Mouse (Mus musculus) adrenal gland, postnatal 36 days (tissue): ENCODE data around the gene Homer3. TPM values are rescaled to one million over a fixed set of nuclear protein-coding genes. Genes with fewer than 3 reads are reported as not detected.

Experiments used
- DNase-seq, 2 experiments: peaks; one replicate each; pipeline ENCODE4 v3.0.0; 2021; ENCODE audit warnings: mixed read lengths in 1 of 2
- long read RNA-seq, 2 experiments: library from polyadenylated mRNA; stranded (forward); transcript quantifications; one replicate each; pipeline ENCODE4 v2.0.0; 2021; ENCODE audit warnings: borderline sequencing depth in 2 of 2
- total RNA-seq, 2 experiments: library from RNA; stranded (reverse); gene quantifications; 2 replicates each; pipeline ENCODE4 v1.2.3; 2021

Gene Homer3
- 10 to 100 TPM; 16.7 to 20.9 TPM for total RNA-seq
- long read RNA-seq, experiment 1, transcript Homer3-203 (10 exons, 2,445 nt): major isoform, 10 of 25 reads
- long read RNA-seq, experiment 1, partial matches to known transcripts: 8 of 25 reads
- long read RNA-seq, experiment 1, other reads (novel, unspliced or antisense): 4 of 25 reads
- long read RNA-seq, experiment 2, transcript Homer3-203 (10 exons, 2,445 nt): major isoform, 7 of 15 reads
- long read RNA-seq, experiment 2, partial matches to known transcripts: 2 of 15 reads
- long read RNA-seq, experiment 2, other reads (novel, unspliced or antisense): 6 of 15 reads

GRCm38 (mm10) chr8:70282603-70283135 is at the start of gene Homer3:
TSS of gene Homer3 (plus strand) at chr8:70282827.
- DNase-seq: peak; percentile 92 to 94

GRCm38 (mm10) chr8:70233606-70234005 is 49.0 kb upstream of the Homer3 start:
- no peak for DNase-seq

DNA sequence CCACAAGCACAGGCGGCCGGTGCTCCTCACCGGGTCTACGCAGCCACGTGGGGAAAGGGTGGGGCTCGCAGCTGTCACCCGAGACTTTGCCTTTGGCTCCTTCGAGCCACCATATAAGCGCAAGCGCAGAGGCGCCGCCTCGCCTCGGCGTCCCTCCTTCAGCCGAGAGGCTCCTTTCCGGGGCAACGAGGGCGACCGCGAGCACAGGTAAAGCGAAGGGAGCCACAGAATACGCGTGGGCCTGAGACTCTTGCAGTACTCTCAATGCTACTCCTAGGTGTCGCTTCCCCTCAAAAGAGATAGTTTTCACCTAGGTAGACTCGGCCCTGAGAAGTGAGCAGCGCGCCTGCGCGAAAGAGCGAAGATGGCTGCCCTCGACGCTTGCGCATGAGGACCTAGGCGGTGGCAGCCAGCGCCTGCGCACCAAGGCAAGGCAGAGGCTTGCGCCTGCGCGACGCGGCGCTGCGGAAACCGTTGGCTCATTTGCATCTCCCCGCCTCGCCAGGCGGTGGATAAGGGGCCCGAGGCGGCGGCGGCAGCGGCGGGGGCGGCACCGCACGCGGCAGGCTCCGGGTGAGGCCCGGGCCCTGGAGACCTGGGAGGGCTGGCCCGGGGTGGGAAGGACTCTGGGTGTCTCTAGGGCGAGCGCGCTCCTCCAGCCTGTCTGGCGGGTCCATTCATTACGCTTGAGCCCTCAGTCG is 48.4 kb upstream of the Homer3 start, which contains the start of the genes Sugp2 and Armc6:
Sugp2 (plus strand) TSS at position 147 of the 701 bp plus-strand sequence.
Armc6 (minus strand) TSS at position 387 of the 701 bp plus-strand sequence.
- peak; percentile 96 to 97 for DNase-seq

DNA sequence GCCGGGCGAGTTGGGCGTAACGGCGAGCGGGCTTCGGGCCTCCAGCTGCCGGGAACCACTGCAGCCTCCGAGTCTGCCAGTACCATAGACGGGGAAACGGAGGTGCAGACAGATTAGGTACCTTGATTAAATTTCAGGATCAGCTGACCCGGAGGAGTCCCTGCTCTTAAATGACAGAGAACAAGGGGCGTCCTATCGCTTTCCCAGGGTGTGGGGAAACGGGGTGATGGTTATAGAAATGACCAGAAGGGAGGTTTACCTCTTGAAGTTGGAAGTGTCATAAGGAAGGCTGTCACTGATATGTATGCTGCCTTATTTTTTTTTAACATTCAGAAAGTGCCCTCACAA is 47.9 kb upstream of the Homer3 start:
- DNase-seq: no peak

DNA sequence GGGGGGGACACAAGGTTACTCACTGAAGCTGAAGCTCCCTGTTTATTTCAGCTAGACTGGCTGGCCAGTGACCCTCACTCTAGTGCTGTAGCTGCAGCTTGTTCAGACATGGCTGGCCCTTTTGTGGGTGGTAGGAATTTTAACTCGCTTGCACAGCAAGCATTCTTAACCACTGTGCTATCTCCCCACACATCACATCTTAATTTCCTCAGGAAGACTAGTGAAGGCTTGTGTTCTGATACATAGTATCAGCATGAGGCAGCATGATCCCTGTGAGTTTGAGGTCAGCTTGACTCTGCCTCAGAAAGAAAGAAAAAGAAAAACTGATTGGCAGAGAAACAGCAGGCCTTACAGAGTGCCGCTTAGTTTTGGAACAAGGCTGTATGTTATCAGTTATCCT is 44.8 kb upstream of the Homer3 start:
- no peak for DNase-seq

DNA sequence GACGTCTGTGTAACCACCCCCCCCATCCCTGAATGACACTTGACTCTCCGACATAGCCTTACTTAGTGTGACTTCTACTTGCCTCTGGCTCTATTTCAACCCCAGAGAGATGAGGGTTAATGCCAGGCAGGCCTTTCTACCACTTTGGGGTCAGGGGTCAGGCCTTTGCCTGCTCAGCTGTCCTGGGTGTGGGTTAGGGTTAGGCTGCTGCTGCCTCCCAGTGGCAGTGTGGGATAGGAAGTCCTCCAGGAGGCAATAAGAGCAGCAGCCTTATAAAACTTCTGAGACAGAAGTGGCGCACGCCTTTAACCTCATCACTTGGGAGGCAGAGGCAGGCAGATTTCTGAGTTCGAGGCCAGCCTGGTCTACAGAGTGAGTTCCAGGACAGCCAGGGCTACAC is 42.0 kb upstream of the Homer3 start:
- DNase-seq: no peak

GRCm38 (mm10) chr8:70246622-70247021 is 36.0 kb upstream of the Homer3 start:
- DNase-seq: peak; percentile 63 to 71

GRCm38 (mm10) chr8:70247841-70248240 is 34.8 kb upstream of the Homer3 start:
- DNase-seq: no peak

DNA sequence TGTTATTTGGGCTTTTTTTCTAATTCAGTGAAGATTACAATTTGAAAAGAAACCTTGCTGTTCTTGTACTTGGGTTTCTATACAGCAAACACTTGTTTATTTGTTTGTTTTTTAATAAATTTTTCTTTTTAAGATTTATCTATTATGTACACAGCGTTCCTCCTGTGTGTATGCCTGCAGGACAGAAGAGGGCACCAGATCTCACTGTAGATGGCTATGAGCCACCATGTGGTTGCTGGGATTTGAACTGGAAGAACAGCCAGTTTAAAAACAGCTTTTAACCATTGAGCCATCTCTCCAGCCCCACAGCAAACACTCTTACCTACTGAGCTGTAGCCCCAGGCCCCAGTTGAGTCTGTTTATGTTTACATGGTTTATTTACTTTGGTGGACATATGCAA is 28.0 kb upstream of the Homer3 start:
- DNase-seq: no peak

- DNase-seq: no peak
Measured at GRCm38 (mm10) chr8:70257456-70257855, 25.2 kb upstream of the Homer3 start.

DNA sequence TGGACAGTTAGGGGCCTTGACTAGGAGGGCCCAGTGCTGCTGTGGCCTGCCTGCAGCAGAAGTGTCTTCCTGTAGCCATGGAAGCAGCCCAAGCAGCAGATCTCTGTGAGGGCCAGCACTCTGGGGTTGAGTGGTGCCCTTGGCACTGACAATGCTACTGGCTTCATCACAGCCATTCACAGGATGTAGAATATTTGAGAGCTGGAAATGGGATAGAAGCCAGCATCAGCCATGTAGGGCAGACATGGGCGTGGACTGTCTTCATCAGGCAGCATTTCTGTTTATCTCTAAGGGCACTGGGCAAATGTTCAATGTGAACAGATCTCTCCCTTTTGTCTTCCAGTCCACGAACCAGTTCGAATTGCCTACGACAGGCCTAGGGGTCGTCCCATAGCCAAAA is 24.0 kb upstream of the Homer3 start:
- DNase-seq: no peak

DNA sequence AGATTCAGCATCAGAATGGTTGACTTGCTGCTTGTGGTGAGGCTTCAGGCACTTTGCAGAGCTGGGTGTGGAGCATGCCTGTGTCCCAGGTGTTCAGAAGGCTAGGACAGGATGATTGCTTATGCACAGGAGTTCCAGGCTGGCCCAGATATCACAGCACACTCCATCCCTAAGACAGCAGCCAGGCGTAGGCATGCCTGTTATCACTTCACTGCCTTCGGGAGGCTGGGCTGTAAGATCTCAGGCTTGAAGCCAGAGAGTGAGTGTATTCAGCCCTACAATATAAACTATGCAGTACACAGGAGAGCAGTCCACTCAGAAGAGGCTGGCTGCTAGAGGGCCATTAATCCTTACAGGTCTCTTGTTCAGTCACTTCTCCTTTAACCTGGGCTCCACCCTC is 23.6 kb upstream of the Homer3 start:
- DNase-seq: no peak

GRCm38 (mm10) chr8:70267674-70268073 is 15.0 kb upstream of the Homer3 start:
- DNase-seq: no peak

- DNase-seq: no peak
Measured at GRCm38 (mm10) chr8:70268311-70268710, 14.3 kb upstream of the Homer3 start.

DNA sequence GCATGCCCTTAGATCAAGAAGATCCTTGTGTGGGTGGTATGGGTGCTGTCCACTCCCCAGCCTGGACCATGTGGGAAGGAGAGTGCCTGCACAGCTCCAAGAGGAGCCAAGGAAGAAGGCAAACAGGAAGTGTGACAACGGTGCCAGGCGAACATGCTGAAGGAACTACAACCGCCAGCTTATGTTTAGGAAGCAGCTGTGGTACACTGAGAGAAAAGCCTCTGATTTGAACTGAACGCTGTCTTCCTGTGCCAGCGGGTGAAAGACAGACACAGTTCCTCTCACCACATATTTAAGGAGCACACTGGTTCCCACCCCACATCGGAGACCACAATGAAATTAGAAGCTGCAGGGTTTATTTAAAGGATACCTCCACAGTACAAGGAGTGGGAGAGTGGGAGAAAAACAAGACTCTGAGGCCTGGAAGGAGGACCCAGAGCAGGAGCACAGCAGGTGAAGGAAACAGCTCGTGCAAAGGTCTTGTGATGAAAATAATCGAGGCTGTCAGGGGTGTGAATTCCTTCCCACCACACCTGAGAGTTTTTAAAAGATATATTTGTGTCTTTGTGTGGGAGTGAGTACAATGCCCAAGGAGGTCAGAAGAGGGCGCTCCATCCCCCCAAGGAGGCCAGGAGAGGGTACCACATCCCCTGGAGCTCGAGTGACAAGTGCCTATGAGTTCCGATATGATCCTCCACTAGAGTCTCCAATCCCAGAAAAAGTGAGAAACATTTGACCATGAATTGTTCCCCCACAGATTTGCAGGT is 13.6 kb upstream of the Homer3 start:
- DNase-seq: peak in 1 of 2 experiments; percentile 54

DNA sequence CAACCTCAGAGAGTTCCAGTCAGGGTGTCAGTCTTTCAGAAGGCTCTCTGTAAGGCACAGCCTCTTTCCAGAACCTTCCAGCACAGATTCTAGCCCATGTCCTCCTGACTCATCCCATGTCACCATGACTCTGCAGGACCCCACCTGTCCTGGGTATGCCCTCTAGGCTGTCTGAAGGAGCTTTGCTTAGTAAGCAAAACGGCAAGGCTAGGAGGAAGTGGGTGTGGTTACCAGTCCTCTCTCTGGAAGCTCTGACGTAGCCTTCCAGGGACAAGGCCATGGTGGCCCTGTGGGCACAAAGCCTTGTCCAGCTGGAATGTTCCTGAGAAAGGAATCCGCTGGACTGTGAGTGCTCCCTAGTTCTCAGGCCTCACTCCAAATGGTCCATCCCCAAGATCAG is 9.7 kb upstream of the Homer3 start:
- DNase-seq: peak; percentile 71 to 77

GRCm38 (mm10) chr8:70274350-70274749 is 8.3 kb upstream of the Homer3 start:
- DNase-seq: no peak

GRCm38 (mm10) chr8:70276476-70276875 is 6.2 kb upstream of the Homer3 start:
- DNase-seq: peak; percentile 25 to 35

DNA sequence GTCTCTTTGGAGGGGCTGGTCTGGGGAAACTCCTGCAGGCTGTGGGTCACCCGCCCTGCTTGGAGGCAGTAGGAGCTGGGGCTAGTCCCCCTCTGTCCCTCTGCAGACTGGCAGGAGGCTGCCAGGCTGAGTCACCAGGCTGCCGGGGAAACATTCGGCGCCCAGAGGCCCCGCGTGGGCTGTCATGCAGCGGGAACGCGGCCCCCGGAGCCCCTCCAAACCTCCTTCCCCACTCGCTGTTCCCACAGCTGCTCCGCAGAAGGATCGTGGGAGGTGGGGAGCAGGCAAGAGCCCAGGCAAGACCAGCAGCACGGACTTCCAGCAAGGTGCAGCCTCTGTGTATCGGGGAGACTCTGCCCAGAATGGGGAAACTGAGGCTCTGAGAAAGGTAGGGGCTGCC is 4.5 kb upstream of the Homer3 start:
- peak in 1 of 2 experiments; percentile 25 for DNase-seq

- no peak for DNase-seq
Measured at GRCm38 (mm10) chr8:70279266-70279665, 3.4 kb upstream of the Homer3 start.

DNA sequence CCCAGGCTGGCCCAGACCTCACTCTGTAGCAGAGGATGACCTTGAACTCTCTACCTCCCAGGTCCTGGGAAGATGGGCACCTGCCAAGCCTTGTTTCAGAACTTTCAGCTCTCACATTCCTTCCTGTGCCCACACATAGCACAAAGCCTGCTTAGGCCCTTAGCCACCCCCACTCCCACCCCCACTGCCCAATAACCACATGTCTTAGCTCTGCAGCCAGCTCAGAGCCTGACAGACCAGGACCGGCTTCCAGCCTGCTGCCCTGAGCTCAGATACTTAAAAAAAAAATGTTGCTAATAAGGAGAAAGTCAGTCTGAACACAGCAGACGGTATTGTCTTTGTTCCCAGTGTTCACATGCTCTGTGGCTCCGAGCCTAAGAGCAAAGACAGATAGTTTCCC is 1.6 kb upstream of the Homer3 start:
- no peak for DNase-seq
